Mouse (Mus musculus): Measurements from ENCODE around the gene Dpy19l1. TPM values are rescaled to one million over a fixed set of nuclear protein-coding genes. Genes with fewer than 3 reads are reported as not detected.

Gene Dpy19l1
- 7.5 and 8.9 TPM in 2 replicates for polyA plus RNA-seq (2015; fragmentation: Nextera tagmentation; extraction: Ambion mirVana)

- Histone ChIP-seq H3K36me3 (replicated peaks; ENCODE audit: insufficient read depth, low read length) (no peaks in the 10 kb centered on the region), H3K4me2 (ENCODE audit: low read depth, low read length) (peak within 1 kb of the TSS; percentile 82), H3K4me1 (ENCODE audit: insufficient read depth) (peaks cover 30% of the 10 kb centered on the region), H3K27ac (ENCODE audit: low read depth) (peak within 1 kb of the TSS; percentile 94), H3K4me3 (ENCODE audit: low read depth, low read length) (peak within 1 kb of the TSS; percentile 75), H3K9ac (replicated peaks) (peak within 1 kb of the TSS; percentile 83), H3K27me3 (ENCODE audit: insufficient read depth, low read length) (no peaks in the 10 kb centered on the region), H3K9me3 (ENCODE audit: low read length) (no peaks in the 10 kb centered on the region)
- DNase-seq, result peak; percentile 95
- ATAC-seq, result peak; percentile 95
- TF ChIP-seq CTCF (IDR thresholded peaks at IDR 0.05; ENCODE audit: low read depth), result peak; percentile 46
- 0 out of 2 replicates have a peak, but pooled peaks have one; percentile 7 for TF ChIP-seq EP300 (IDR thresholded peaks at IDR 0.05; ENCODE audit: low read depth)
- under 1% methylated on average over 75 of the region's 99 CpGs for WGBS (ENCODE audit: insufficient replicate concordance)
Measured at GRCm38 (mm10) chr9:24503067-24503857, at the start of gene Dpy19l1. Gene Dpy19l1 (minus strand): TSS chr9:24503140.

GRCm38 (mm10) chr9:24538159-24538558 is 35.2 kb upstream of the Dpy19l1 start:
- no peaks in the 10 kb centered on the region for H3K27me3 ChIP-seq (ENCODE audit: insufficient read depth, low read length)
- H3K9ac ChIP-seq (replicated peaks), result no peak overlapping the region
- H3K4me2 ChIP-seq (ENCODE audit: low read depth, low read length), result no peak overlapping the region
- no peaks in the 10 kb centered on the region for H3K9me3 ChIP-seq (ENCODE audit: low read length)
- TF ChIP-seq EP300 (IDR thresholded peaks at IDR 0.05; ENCODE audit: low read depth) (no peak), CTCF (IDR thresholded peaks at IDR 0.05; ENCODE audit: low read depth) (no peak)
- DNase-seq, result no peak
- no peaks in the 10 kb centered on the region for H3K36me3 ChIP-seq (replicated peaks; ENCODE audit: insufficient read depth, low read length)
- no peak overlapping the region for H3K4me3 ChIP-seq (ENCODE audit: low read depth, low read length)
- no peaks in the 10 kb centered on the region for H3K4me1 ChIP-seq (ENCODE audit: insufficient read depth)
- WGBS (ENCODE audit: insufficient replicate concordance), result 43% methylated on average over 2 of the region's 2 CpGs
- no peak overlapping the region for H3K27ac ChIP-seq (ENCODE audit: low read depth)
- ATAC-seq, result no peak

- peak; percentile 89 for TF ChIP-seq CTCF (IDR thresholded peaks at IDR 0.05; ENCODE audit: low read depth)
- no peak for TF ChIP-seq EP300 (IDR thresholded peaks at IDR 0.05; ENCODE audit: low read depth)
- ATAC-seq, result no peak
- Histone ChIP-seq H3K27me3 (ENCODE audit: insufficient read depth, low read length) (no peaks in the 10 kb centered on the region), H3K36me3 (replicated peaks; ENCODE audit: insufficient read depth, low read length) (no peaks in the 10 kb centered on the region), H3K4me3 (ENCODE audit: low read depth, low read length) (no peak overlapping the region), H3K4me1 (ENCODE audit: insufficient read depth) (peaks cover 12% of the 10 kb centered on the region), H3K9ac (replicated peaks) (no peak overlapping the region), H3K9me3 (ENCODE audit: low read length) (no peaks in the 10 kb centered on the region), H3K27ac (ENCODE audit: low read depth) (no peak overlapping the region), H3K4me2 (ENCODE audit: low read depth, low read length) (no peak overlapping the region)
- peak; percentile 65 for DNase-seq
- 51% methylated on average over 10 of the region's 10 CpGs for WGBS (ENCODE audit: insufficient replicate concordance)
Measured at GRCm38 (mm10) chr9:24516575-24517139, 13.7 kb upstream of the Dpy19l1 start.

GRCm38 (mm10) chr9:24514078-24514469 is 11.1 kb upstream of the Dpy19l1 start:
- no peak for TF ChIP-seq EP300 (IDR thresholded peaks at IDR 0.05; ENCODE audit: low read depth)
- TF ChIP-seq CTCF (IDR thresholded peaks at IDR 0.05; ENCODE audit: low read depth), result no peak
- 72% methylated on average over 5 of the region's 5 CpGs for WGBS (ENCODE audit: insufficient replicate concordance)
- Histone ChIP-seq H3K9ac (replicated peaks) (no peak overlapping the region), H3K27me3 (ENCODE audit: insufficient read depth, low read length) (no peaks in the 10 kb centered on the region), H3K27ac (ENCODE audit: low read depth) (no peak overlapping the region), H3K4me3 (ENCODE audit: low read depth, low read length) (no peak overlapping the region), H3K36me3 (replicated peaks; ENCODE audit: insufficient read depth, low read length) (no peaks in the 10 kb centered on the region), H3K9me3 (ENCODE audit: low read length) (no peaks in the 10 kb centered on the region), H3K4me1 (ENCODE audit: insufficient read depth) (peaks cover 23% of the 10 kb centered on the region), H3K4me2 (ENCODE audit: low read depth, low read length) (no peak overlapping the region)
- ATAC-seq (no peak), DNase-seq (no peak)

- Histone ChIP-seq H3K4me1 (ENCODE audit: insufficient read depth) (peaks cover 23% of the 10 kb centered on the region), H3K27me3 (ENCODE audit: insufficient read depth, low read length) (no peaks in the 10 kb centered on the region), H3K4me3 (ENCODE audit: low read depth, low read length) (no peak overlapping the region), H3K9ac (replicated peaks) (no peak overlapping the region), H3K9me3 (ENCODE audit: low read length) (no peaks in the 10 kb centered on the region), H3K27ac (ENCODE audit: low read depth) (peak overlapping the region; percentile 71), H3K36me3 (replicated peaks; ENCODE audit: insufficient read depth, low read length) (no peaks in the 10 kb centered on the region), H3K4me2 (ENCODE audit: low read depth, low read length) (no peak overlapping the region)
- ATAC-seq, result peak; percentile 55
- WGBS (ENCODE audit: insufficient replicate concordance), result 64% methylated on average over 9 of the region's 9 CpGs
- DNase-seq, result no peak
- no peak for TF ChIP-seq EP300 (IDR thresholded peaks at IDR 0.05; ENCODE audit: low read depth)
- TF ChIP-seq CTCF (IDR thresholded peaks at IDR 0.05; ENCODE audit: low read depth), result no peak
Measured at GRCm38 (mm10) chr9:24513290-24514077, 10.5 kb upstream of the Dpy19l1 start.

- 67% methylated on average over 5 of the region's 5 CpGs for WGBS (ENCODE audit: insufficient replicate concordance)
- no peaks in the 10 kb centered on the region for H3K27me3 ChIP-seq (ENCODE audit: insufficient read depth, low read length)
- TF ChIP-seq CTCF (IDR thresholded peaks at IDR 0.05; ENCODE audit: low read depth) (no peak), EP300 (IDR thresholded peaks at IDR 0.05; ENCODE audit: low read depth) (no peak)
- H3K4me1 ChIP-seq (ENCODE audit: insufficient read depth), result peaks cover 23% of the 10 kb centered on the region
- H3K4me2 ChIP-seq (ENCODE audit: low read depth, low read length), result no peak overlapping the region
- no peaks in the 10 kb centered on the region for H3K36me3 ChIP-seq (replicated peaks; ENCODE audit: insufficient read depth, low read length)
- ATAC-seq (no peak; the same call in 1 of the 2 replicates), DNase-seq (no peak)
- H3K9me3 ChIP-seq (ENCODE audit: low read length), result no peaks in the 10 kb centered on the region
- H3K9ac ChIP-seq (replicated peaks), result no peak overlapping the region
- no peak overlapping the region for H3K4me3 ChIP-seq (ENCODE audit: low read depth, low read length)
- peak overlapping the region; percentile 71 for H3K27ac ChIP-seq (ENCODE audit: low read depth)
Measured at GRCm38 (mm10) chr9:24512121-24512539, 9.2 kb upstream of the Dpy19l1 start.

Measured in liver, postnatal 0 days (tissue).